Mouse (Mus musculus): ENCODE data around the gene Palb2.

DNA sequence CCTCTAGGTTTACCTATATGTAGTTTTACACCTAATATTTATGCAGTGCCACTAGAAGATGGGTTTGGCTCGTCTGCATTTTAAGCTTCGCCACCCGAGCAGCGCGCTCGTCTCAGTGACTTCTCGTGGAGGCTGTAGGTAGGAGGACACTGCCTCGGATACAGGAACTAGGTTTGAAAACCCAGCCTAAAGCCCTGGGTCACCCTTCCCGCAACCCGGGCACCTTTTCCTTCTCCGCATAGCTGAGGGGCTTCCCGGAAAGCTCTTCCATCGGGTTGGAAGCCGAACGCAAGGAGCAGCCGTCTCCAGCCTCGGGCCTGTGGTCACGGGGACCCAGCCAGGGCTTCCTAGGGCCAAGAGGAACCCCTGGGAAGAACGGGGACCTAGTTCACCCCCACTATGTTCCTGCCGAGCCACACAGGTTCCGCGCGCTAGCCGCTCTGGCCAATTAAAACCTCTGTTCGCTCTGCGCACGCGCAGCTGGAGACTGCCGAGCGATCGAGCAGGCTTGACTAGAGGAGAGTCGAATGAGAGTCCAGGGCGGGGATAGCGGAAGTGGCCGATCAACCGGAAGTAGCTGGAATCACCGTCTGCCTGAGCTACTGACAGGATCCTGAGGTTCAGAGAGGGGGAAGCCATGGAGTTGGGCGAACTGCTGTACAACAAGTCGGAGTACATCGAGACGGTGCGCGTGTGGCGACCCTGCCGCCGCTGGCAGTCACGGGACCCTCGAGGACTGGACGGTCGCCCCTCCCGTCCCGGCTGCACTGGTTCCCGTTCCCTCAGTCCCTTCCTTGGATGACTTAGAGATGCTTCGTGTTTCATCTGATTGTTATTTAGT, at the start of gene Palb2, which contains the start of gene Dctn5:
- TF ChIP-seq CTCF (IDR thresholded peaks at IDR 0.05; ENCODE audit: low read depth, low read length) (no peak), POLR2A (IDR thresholded peaks at IDR 0.05; ENCODE audit: extremely low read depth, insufficient read depth, low read length) (no peak)
